Mouse (Mus musculus) neutrophil, adult 59 days (primary cell): ENCODE data around the gene Olfr444. TPM values are rescaled to one million over a fixed set of nuclear protein-coding genes. Genes with fewer than 3 reads are reported as not detected.

Source experiments
- total RNA-seq, 2 experiments: library from RNA; stranded (reverse); gene quantifications; 1 replicate in 1 of 2; 2 replicates in 1 of 2; pipeline ENCODE4 v1.2.4; 2023

The Olfr444 gene
- total RNA-seq = not detected

DNA sequence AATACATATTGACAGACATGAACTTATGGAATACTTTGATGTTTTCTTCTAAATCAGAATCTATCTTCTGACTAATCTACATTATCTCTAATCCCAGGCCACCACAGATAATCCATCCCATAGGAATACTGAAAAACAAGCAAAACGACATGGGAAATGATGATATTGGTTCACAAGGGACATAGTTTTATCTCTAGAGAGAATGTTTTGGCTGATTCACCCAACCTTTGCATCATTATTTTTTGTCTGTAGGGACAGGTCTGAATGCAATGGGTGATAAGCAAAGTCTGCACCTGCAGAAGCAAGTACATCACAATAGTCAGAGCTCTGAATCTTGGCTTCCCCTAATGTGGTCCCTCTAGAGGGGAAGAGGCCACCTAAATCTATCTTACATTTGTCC lies at the start of gene Olfr444:
Olfr444 (plus strand) TSS at position 301 of the 400 bp plus-strand sequence.

DNA sequence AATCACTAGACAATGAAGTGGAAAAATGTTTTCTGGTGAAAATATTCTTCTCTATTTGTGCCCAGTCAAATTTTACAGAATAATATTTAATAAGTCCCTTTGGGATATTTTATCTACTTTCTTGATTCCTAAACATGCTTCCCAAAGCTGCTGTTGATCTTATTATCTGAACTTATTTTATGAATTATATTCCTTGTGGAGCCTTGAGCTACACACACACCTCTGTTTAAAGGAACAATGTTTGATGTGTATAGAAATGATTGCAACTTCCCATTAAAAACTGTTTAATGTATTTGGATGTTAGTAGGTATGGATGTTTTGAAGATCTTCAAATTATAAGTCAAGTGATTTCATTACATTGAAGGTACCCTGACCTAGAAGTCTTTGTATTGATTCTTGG lies 40.3 kb upstream of the Olfr444 start, which contains the start of gene Olfr447:
Olfr447 (plus strand) TSS at position 301 of the 400 bp plus-strand sequence.

DNA sequence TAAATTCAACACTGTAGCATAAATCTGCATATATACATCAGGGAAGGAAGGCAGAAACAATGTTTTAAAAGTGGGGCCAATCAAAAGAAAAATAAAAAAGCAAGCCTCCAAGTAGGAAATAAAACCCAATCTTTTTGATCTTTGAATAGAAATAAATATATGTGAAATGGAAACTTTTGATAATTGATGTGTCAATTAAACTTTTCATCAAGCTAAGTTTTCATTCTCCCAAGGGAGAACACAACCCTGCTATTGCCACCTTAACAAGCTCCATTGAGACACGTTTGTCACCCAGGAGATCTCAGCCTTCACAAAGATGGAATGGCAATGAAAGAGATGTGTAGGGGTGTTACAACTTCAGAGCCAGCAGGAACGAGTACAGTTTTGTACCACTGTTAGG lies 27.8 kb upstream of the Olfr444 start, which contains the start of gene Olfr446:
Olfr446 (plus strand) TSS at position 301 of the 400 bp plus-strand sequence.

Other genes starting within 250 kb of the Olfr444 start
- gene Tcaf1, start 239.0 kb upstream of the Olfr444 start, total RNA-seq = under 1 TPM in 1 of 2 experiments, not detected in 1; 0.18 TPM
- not detected for gene Olfr453, start 209.7 kb upstream of the Olfr444 start, total RNA-seq
- gene Olfr38, start 192.7 kb upstream of the Olfr444 start, total RNA-seq = not detected
- not detected for gene Olfr452, start 164.0 kb upstream of the Olfr444 start, total RNA-seq
- gene Olfr450, start 137.1 kb upstream of the Olfr444 start, total RNA-seq = not detected
- not detected for gene Olfr449, start 114.7 kb upstream of the Olfr444 start, total RNA-seq
- gene Olfr448, start 58.6 kb upstream of the Olfr444 start, total RNA-seq = not detected
- not detected for gene Olfr447, start 40.2 kb upstream of the Olfr444 start, total RNA-seq
- not detected for gene Olfr446, start 27.7 kb upstream of the Olfr444 start, total RNA-seq
- gene Olfr441, start 157.3 kb downstream of the Olfr444 start, total RNA-seq = not detected
- not detected for gene Olfr237-ps1, start 197.5 kb downstream of the Olfr444 start, total RNA-seq
- not detected for gene Olfr437, start 214.2 kb downstream of the Olfr444 start, total RNA-seq
- not detected for gene Olfr13, start 223.1 kb downstream of the Olfr444 start, total RNA-seq
- gene Olfr435, start 248.1 kb downstream of the Olfr444 start, total RNA-seq = not detected